Mouse (Mus musculus) urinary bladder, postnatal 36 days (tissue): ENCODE results near the gene Pla1a.

Source experiments
- DNase-seq, 2 experiments: peaks; one replicate each; pipeline ENCODE4 v3.0.0; 2022; ENCODE audit warnings: low spot score in 2 of 2, mixed read lengths in 1 of 2

Pla1a gene

GRCm38 (mm10) chr16:38346529-38347325 lies 86.2 kb downstream of the Pla1a start, which contains the start of the genes Cox17 and Gm21987:
TSS of gene Cox17 (plus strand) at chr16:38346991.
TSS of gene Gm21987 (plus strand) at chr16:38347040.
- DNase-seq, result peak; percentile 89 to 93
